Mouse (Mus musculus): ENCODE data around the gene Lpin1. TPM values are rescaled to one million over a fixed set of nuclear protein-coding genes. Genes with fewer than 3 reads are reported as not detected.
A peak's percentile ranks its signal among the peaks of the same experiment; 100 is the strongest.

Gene Lpin1
- polyA plus RNA-seq, 1 experiment = 19.6 TPM

GRCm38 (mm10) chr12:16512991-16513390, 97.8 kb downstream of the Lpin1 start:
- Histone ChIP-seq H3K4me3 (ENCODE audit: insufficient read depth, low read length) (no peak overlapping the region), H3K27ac (ENCODE audit: insufficient read depth, low read depth, low read length) (no peak overlapping the region), H3K4me1 (ENCODE audit: control insufficient read depth, insufficient read depth, low read length) (0 out of 2 replicates have a peak, but pooled peaks cover 4% of the 10 kb centered on the region)
- TF ChIP-seq CTCF (IDR thresholded peaks at IDR 0.05; ENCODE audit: low read depth, low read length) (no peak), POLR2A (IDR thresholded peaks at IDR 0.05; ENCODE audit: borderline replicate concordance, low read depth, low read length) (no peak)

DNA sequence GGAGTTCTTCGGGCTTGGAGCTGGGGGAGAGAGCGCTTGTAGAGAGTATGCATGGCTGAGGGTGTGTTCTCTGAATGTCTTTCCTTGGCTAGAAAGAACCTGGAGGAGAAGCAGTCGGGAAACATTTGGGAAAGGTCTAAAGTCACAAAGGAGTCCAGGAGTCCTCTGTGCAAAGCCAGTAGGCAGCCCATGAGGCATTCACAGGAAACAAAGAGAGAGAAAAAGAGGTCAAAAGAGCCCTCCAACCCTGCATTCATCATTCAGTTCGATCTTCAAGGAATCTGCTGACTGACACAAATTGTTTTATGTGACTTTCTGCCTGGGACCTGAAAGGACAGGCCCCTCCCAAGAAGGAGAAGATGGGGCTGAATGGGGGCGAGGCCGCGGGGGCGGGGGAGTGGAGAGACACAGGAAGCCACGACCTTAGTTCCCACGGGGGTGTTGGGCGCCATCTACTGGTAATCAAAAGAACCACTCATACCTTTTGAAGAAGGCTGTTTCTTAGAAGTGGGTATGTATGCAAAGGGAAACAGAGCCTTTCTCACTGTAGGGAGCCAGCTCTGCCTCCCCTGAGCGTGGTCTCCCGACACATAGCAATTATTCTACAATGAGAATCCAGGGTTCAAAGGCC, 101.5 kb downstream of the Lpin1 start:
- TF ChIP-seq CTCF (IDR thresholded peaks at IDR 0.05; ENCODE audit: low read depth, low read length) (peak; percentile 96), POLR2A (IDR thresholded peaks at IDR 0.05; ENCODE audit: borderline replicate concordance, low read depth, low read length) (no peak)
- Histone ChIP-seq H3K4me1 (ENCODE audit: control insufficient read depth, insufficient read depth, low read length) (0 out of 2 replicates have a peak, but pooled peaks cover 4% of the 10 kb centered on the region), H3K4me3 (ENCODE audit: insufficient read depth, low read length) (no peak overlapping the region; the same call in 1 of the 2 replicates), H3K27ac (ENCODE audit: insufficient read depth, low read depth, low read length) (no peak overlapping the region)

GRCm38 (mm10) chr12:16506796-16507790, 103.7 kb downstream of the Lpin1 start:
- TF ChIP-seq POLR2A (IDR thresholded peaks at IDR 0.05; ENCODE audit: borderline replicate concordance, low read depth, low read length) (no peak), CTCF (IDR thresholded peaks at IDR 0.05; ENCODE audit: low read depth, low read length) (no peak)
- Histone ChIP-seq H3K27ac (ENCODE audit: insufficient read depth, low read depth, low read length) (no peak overlapping the region), H3K4me1 (ENCODE audit: control insufficient read depth, insufficient read depth, low read length) (0 out of 2 replicates have a peak, but pooled peaks cover 4% of the 10 kb centered on the region), H3K4me3 (ENCODE audit: insufficient read depth, low read length) (no peak overlapping the region)

GRCm38 (mm10) chr12:16504244-16504643, 106.5 kb downstream of the Lpin1 start:
- no peak overlapping the region for H3K4me3 ChIP-seq (ENCODE audit: insufficient read depth, low read length)
- no peak overlapping the region for H3K27ac ChIP-seq (ENCODE audit: insufficient read depth, low read depth, low read length)
- no peak for TF ChIP-seq CTCF (IDR thresholded peaks at IDR 0.05; ENCODE audit: low read depth, low read length)
- no peak for TF ChIP-seq POLR2A (IDR thresholded peaks at IDR 0.05; ENCODE audit: borderline replicate concordance, low read depth, low read length)

GRCm38 (mm10) chr12:16497960-16498359, 112.8 kb downstream of the Lpin1 start:
- no peak overlapping the region for H3K27ac ChIP-seq (ENCODE audit: insufficient read depth, low read depth, low read length)
- TF ChIP-seq CTCF (IDR thresholded peaks at IDR 0.05; ENCODE audit: low read depth, low read length) = no peak
- TF ChIP-seq POLR2A (IDR thresholded peaks at IDR 0.05; ENCODE audit: borderline replicate concordance, low read depth, low read length) = no peak
- no peaks in the 10 kb centered on the region for H3K4me1 ChIP-seq (ENCODE audit: control insufficient read depth, insufficient read depth, low read length)
- H3K4me3 ChIP-seq (ENCODE audit: insufficient read depth, low read length) = no peak overlapping the region

More at GRCm38 (mm10) chr12:16504244-16504643, 106.5 kb downstream of the Lpin1 start:
- H3K4me1 ChIP-seq (ENCODE audit: control insufficient read depth, insufficient read depth, low read length) = 0 out of 2 replicates have a peak, but pooled peaks cover 4% of the 10 kb centered on the region

- no peak overlapping the region for H3K4me3 ChIP-seq (ENCODE audit: insufficient read depth, low read length)
- no peak for TF ChIP-seq CTCF (IDR thresholded peaks at IDR 0.05; ENCODE audit: low read depth, low read length)
- TF ChIP-seq POLR2A (IDR thresholded peaks at IDR 0.05; ENCODE audit: borderline replicate concordance, low read depth, low read length) = no peak
- no peak overlapping the region for H3K27ac ChIP-seq (ENCODE audit: insufficient read depth, low read depth, low read length)
- no peaks in the 10 kb centered on the region for H3K4me1 ChIP-seq (ENCODE audit: control insufficient read depth, insufficient read depth, low read length)
These were observed 118.1 kb downstream of the Lpin1 start for GRCm38 (mm10) chr12:16492713-16493112.

- TF ChIP-seq CTCF (IDR thresholded peaks at IDR 0.05; ENCODE audit: low read depth, low read length) = no peak
- no peak for TF ChIP-seq POLR2A (IDR thresholded peaks at IDR 0.05; ENCODE audit: borderline replicate concordance, low read depth, low read length)
- Histone ChIP-seq H3K27ac (ENCODE audit: insufficient read depth, low read depth, low read length) (no peak overlapping the region), H3K4me3 (ENCODE audit: insufficient read depth, low read length) (no peak overlapping the region), H3K4me1 (ENCODE audit: control insufficient read depth, insufficient read depth, low read length) (no peaks in the 10 kb centered on the region)
These were observed 121.9 kb downstream of the Lpin1 start for GRCm38 (mm10) chr12:16488899-16489298.

- Histone ChIP-seq H3K4me3 (ENCODE audit: insufficient read depth, low read length) (no peak overlapping the region), H3K27ac (ENCODE audit: insufficient read depth, low read depth, low read length) (no peak overlapping the region), H3K4me1 (ENCODE audit: control insufficient read depth, insufficient read depth, low read length) (no peaks in the 10 kb centered on the region)
- TF ChIP-seq CTCF (IDR thresholded peaks at IDR 0.05; ENCODE audit: low read depth, low read length) = no peak
- no peak for TF ChIP-seq POLR2A (IDR thresholded peaks at IDR 0.05; ENCODE audit: borderline replicate concordance, low read depth, low read length)
These were observed 123.3 kb downstream of the Lpin1 start for GRCm38 (mm10) chr12:16487453-16487852.

Other genes starting within 250 kb of the Lpin1 start
- gene Ntsr2, start 42.4 kb upstream of the Lpin1 start, polyA plus RNA-seq (2012; ENCODE audit: insufficient read depth, insufficient read length, missing spikeins) = not detected in 2 replicates
- gene Greb1, start 189.9 kb upstream of the Lpin1 start, polyA plus RNA-seq (2012; ENCODE audit: insufficient read depth, insufficient read length, missing spikeins) = not detected in 2 replicates
- gene E2f6, start 200.0 kb upstream of the Lpin1 start, polyA plus RNA-seq (2012; ENCODE audit: insufficient read depth, insufficient read length, missing spikeins) = 16.3 and 19.0 TPM in 2 replicates